12 mouse cellular contexts compared by ENCODE assay signal in the genomic region with DNA sequence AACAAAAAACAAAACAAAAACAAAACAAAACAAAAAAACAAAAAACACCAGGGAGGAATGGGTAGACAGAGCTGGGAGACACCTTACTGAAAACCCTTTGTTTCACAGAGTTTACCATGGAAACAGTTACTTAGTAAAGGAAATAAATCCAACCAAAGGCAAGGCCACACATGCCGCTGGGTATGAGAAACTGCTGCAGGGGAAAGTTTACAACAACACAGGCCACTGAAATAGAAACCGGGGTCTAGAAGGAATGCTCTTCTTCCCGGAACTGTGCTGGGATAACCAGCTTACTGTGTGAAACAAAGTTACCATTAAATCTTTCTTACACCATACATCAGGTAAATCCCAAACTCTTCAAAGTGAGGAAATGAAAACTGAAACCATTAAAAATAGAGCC. TPM values are rescaled to one million over a fixed set of nuclear protein-coding genes. Genes with fewer than 3 reads are reported as not detected.
DNase-seq lines count a peak whose midpoint lies in the region; ATAC-seq and TF ChIP-seq lines count a peak whose summit lies in the region.
"Had no signal": no experiment of that assay in that cellular context is flagged by ENCODE, and none has a peak within 500 bp of the region (broad histone marks: within the 10 kb centered on the region; RNA-seq: fewer than 3 reads in every experiment).

No protein-coding gene starts in this region.

- DNase-seq in heart, postnatal 14 days: no peak
- no peak for DNase-seq in liver, postnatal 0 days
- DNase-seq in liver (no peak), adipocyte (ENCODE audit: low spot score) (peak; percentile 57)
- DNase-seq in left cerebral cortex, postnatal 25 days (ENCODE audit: low spot score in 2 of 2): no peak
- DNase-seq in T-cell, adult 2 months (ENCODE audit: low spot score): no peak
- DNase-seq: embryo, embryonic 11 days; kidney, adult 8-10 months; right cerebral cortex, postnatal 4 days had no signal

- H3K4me2 ChIP-seq in heart, embryonic 12.5 days: no peak overlapping the region
- no peak overlapping the region for H3K4me2 ChIP-seq in liver, postnatal 0 days (ENCODE audit: low read depth, low read length)
- H3K4me2 ChIP-seq in limb, embryonic 15.5 days: no peak overlapping the region

- no peaks in the 10 kb centered on the region for H3K27me3 ChIP-seq in heart, embryonic 12.5 days (replicated peaks)
- no peaks in the 10 kb centered on the region for H3K27me3 ChIP-seq in liver, postnatal 0 days (ENCODE audit: insufficient read depth, low read length)
- H3K27me3 ChIP-seq in limb, embryonic 15.5 days: no peaks in the 10 kb centered on the region

- WGBS in heart, embryonic 12.5 days: 30% methylated on average over 3 of the region's 3 CpGs
- 76% methylated on average over 3 of the region's 3 CpGs for WGBS in liver, postnatal 0 days (ENCODE audit: insufficient replicate concordance)
- 15% methylated on average over 3 of the region's 3 CpGs for WGBS in limb, embryonic 15.5 days

- H3K4me1 ChIP-seq in heart, embryonic 12.5 days (replicated peaks): peaks cover 94% of the 10 kb centered on the region
- H3K4me1 ChIP-seq in liver, postnatal 0 days (ENCODE audit: insufficient read depth): no peaks in the 10 kb centered on the region
- H3K4me1 ChIP-seq in limb, embryonic 15.5 days: peaks cover 72% of the 10 kb centered on the region

- no peaks in the 10 kb centered on the region for H3K9me3 ChIP-seq in heart, embryonic 12.5 days (replicated peaks)
- no peaks in the 10 kb centered on the region for H3K9me3 ChIP-seq in liver, postnatal 0 days (ENCODE audit: low read length)
- no peaks in the 10 kb centered on the region for H3K9me3 ChIP-seq in limb, embryonic 15.5 days

- no peak for TF ChIP-seq EP300 in liver, postnatal 0 days (IDR thresholded peaks at IDR 0.05; ENCODE audit: low read depth)

- H3K27ac ChIP-seq in heart, embryonic 12.5 days (ENCODE audit: poor library complexity, severe bottlenecking): peak overlapping the region; percentile 94
- H3K27ac ChIP-seq in liver, postnatal 0 days (ENCODE audit: low read depth): 0 out of 2 replicates have a peak overlapping the region, but pooled peaks have one; percentile 5
- peak overlapping the region; percentile 83 for H3K27ac ChIP-seq in limb, embryonic 15.5 days

- no peak overlapping the region for H3K4me3 ChIP-seq in heart, embryonic 12.5 days
- no peak overlapping the region for H3K4me3 ChIP-seq in liver, postnatal 0 days (ENCODE audit: low read depth, low read length)
- no peak overlapping the region for H3K4me3 ChIP-seq in limb, embryonic 15.5 days
- H3K4me3 ChIP-seq: left cerebral cortex, adult 2 months had no signal

- ATAC-seq in heart, embryonic 12.5 days (ENCODE audit: insufficient number of reproducible peaks, low FRiP score): no peak
- ATAC-seq in liver, postnatal 0 days: no peak
- no peak for ATAC-seq in limb, embryonic 15.5 days (ENCODE audit: insufficient number of reproducible peaks, low FRiP score, low TSS enrichment, low read depth)

- peaks cover 23% of the 10 kb centered on the region for H3K36me3 ChIP-seq in heart, embryonic 12.5 days
- H3K36me3 ChIP-seq in liver, postnatal 0 days (replicated peaks; ENCODE audit: insufficient read depth, low read length): peaks cover 37% of the 10 kb centered on the region
- H3K36me3 ChIP-seq in limb, embryonic 15.5 days: peaks cover 19% of the 10 kb centered on the region

- no peak overlapping the region for H3K9ac ChIP-seq in heart, embryonic 12.5 days
- no peak overlapping the region for H3K9ac ChIP-seq in liver, postnatal 0 days (replicated peaks)
- no peak overlapping the region for H3K9ac ChIP-seq in limb, embryonic 15.5 days

- no peak for TF ChIP-seq CTCF in liver, postnatal 0 days (IDR thresholded peaks at IDR 0.05; ENCODE audit: low read depth)

- intact Hi-C loops in heart, postnatal 14 days (cut with DNase I): no loop called here
- intact Hi-C loops in left cerebral cortex, postnatal 25 days (cut with DNase I): no loop called here

RNA-seq across cellular contexts. Expression of a gene that starts 20.3 kb away (rescaled TPM):
- polyA plus RNA-seq in heart, embryonic 12.5 days (2016; fragmentation: Nextera tagmentation; extraction: Ambion mirVana): 141 and 152 TPM in 2 replicates
- 10 to 100 TPM; 68.3 to 68.5 TPM for total RNA-seq in heart, postnatal 14 days (2021)
- polyA plus RNA-seq in liver, postnatal 0 days (2015; fragmentation: Nextera tagmentation; extraction: Ambion mirVana): 84.3 and 87.4 TPM in 2 replicates
- polyA plus RNA-seq in limb, embryonic 15.5 days (2015; fragmentation: Nextera tagmentation; extraction: Ambion mirVana): 242 and 272 TPM in 2 replicates
- 100 to 1,000 TPM in 1 of 2 experiments, 10 to 100 TPM in 1; 98.3 to 102 TPM for total RNA-seq in left cerebral cortex, postnatal 25 days (2021)

Comparison
In these comparisons a context has a peak if more than half of its experiments do, and no peak if none do; other contexts are left out.
1. H3K27ac ChIP-seq: peak in every context shown above with its lines; median percentile 94 in heart, embryonic 12.5 days; 83 in limb, embryonic 15.5 days; 5 in liver, postnatal 0 days.